Mouse (Mus musculus) hindbrain, embryonic 16.5 days (tissue): ENCODE results near the gene Cnnm1. TPM values are rescaled to one million over a fixed set of nuclear protein-coding genes. Genes with fewer than 3 reads are reported as not detected.
"Not testable (repeated sequence)": the region's sequence is repeated elsewhere in the genome, so short reads cannot be mapped to it uniquely, and the experiment has no call there.

Experiments used
- ATAC-seq: fragments of 200-750 bp; cut with Nextera tagmentation; 2 replicates; pipeline ENCODE4 v1.8.0; 2017; ENCODE audit warnings: moderate TSS enrichment, moderate library complexity
- H3K27ac ChIP-seq: fragments of 300-500 bp; sonication (generic); 2 replicates; pipeline ENCODE4 v1.5.1; 2014; ENCODE audit warnings: low read depth, mild to moderate bottlenecking, control low read depth, low read length, moderate library complexity
- H3K27me3 ChIP-seq: fragments of 300-500 bp; sonication (generic); replicated peaks from 2 replicates; pipeline ENCODE4 v1.6.1; 2014; ENCODE audit warnings: low read length; ENCODE audit not compliant: control insufficient read depth, insufficient read depth
- H3K36me3 ChIP-seq: fragments of 300-500 bp; sonication (generic); 2 replicates; pipeline ENCODE4 v1.6.1; 2014; ENCODE audit warnings: mild to moderate bottlenecking, low read length, moderate library complexity, mixed read lengths; ENCODE audit not compliant: control insufficient read depth, insufficient read depth
- H3K4me1 ChIP-seq: fragments of 300-500 bp; sonication (generic); 2 replicates; pipeline ENCODE4 v1.6.1; 2014; ENCODE audit warnings: low read depth, low read length; ENCODE audit not compliant: control insufficient read depth, insufficient read depth
- H3K4me2 ChIP-seq: fragments of 300-500 bp; sonication (generic); 2 replicates; pipeline ENCODE4 v1.6.1; 2014; ENCODE audit warnings: mild to moderate bottlenecking, low read length, control low read depth, moderate library complexity
- H3K4me3 ChIP-seq: fragments of 300-500 bp; sonication (generic); 2 replicates; pipeline ENCODE4 v1.5.1; 2014; ENCODE audit warnings: mild to moderate bottlenecking, low read length, control low read depth, moderate library complexity
- H3K9ac ChIP-seq: fragments of 300-500 bp; sonication (generic); 2 replicates; pipeline ENCODE4 v1.6.1; 2014; ENCODE audit warnings: low read depth, mild to moderate bottlenecking, control low read depth, low read length, moderate library complexity
- H3K9me3 ChIP-seq: fragments of 300-500 bp; sonication (generic); 2 replicates; pipeline ENCODE4 v1.6.1; 2014; ENCODE audit warnings: mild to moderate bottlenecking, low read length, moderate library complexity; ENCODE audit not compliant: control insufficient read depth
- WGBS: fragments of 180-500 bp; shearing (Covaris S2); extraction: QIAGEN DNeasy Blood & Tissue Kit; methylation state at CpG from one replicate; pipeline ENCODE4 v1.1.7; 2014; 5-methylcytosine and 5-hydroxymethylcytosine counted together
- polyA plus RNA-seq: library from polyadenylated mRNA; unstranded; fragments of >200 nt; fragmentation: Nextera tagmentation; extraction: Ambion mirVana; gene quantifications from 2 replicates; pipeline ENCODE4 v1.2.1, GENCODE M21; 2015

Gene Cnnm1
- polyA plus RNA-seq, 1 experiment from 2014 or later = 4.2 TPM

DNA sequence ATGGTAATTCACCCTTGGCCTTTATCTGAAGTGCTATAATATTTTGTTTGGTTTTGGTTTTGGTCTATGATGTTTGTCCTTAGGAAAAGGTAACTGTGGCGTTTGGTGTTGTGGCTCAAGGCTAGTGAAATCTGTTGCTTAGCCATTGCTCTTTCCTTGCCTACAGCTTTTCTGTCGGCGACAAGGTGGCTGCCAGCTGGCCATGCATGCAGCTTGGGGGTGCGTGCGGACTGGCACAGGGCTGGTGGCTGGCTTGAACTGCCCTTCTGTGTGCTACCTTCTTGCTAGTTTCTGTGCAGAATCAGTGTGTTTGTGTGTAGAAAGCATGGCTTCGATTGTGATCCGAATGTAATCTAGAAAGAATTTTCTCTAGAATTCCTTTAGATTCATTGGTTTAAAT is 32.5 kb downstream of the Cnnm1 start:
- no peak for ATAC-seq
- Histone ChIP-seq H3K27ac (no peak overlapping the region), H3K4me1 (no peaks in the 10 kb centered on the region), H3K36me3 (0 out of 2 replicates have a peak, but pooled peaks cover 2% of the 10 kb centered on the region), H3K9me3 (no peaks in the 10 kb centered on the region), H3K9ac (no peak overlapping the region), H3K4me2 (no peak overlapping the region), H3K4me3 (no peak overlapping the region), H3K27me3 (no peaks in the 10 kb centered on the region)
- 88% methylated on average over 7 of the region's 7 CpGs for WGBS

DNA sequence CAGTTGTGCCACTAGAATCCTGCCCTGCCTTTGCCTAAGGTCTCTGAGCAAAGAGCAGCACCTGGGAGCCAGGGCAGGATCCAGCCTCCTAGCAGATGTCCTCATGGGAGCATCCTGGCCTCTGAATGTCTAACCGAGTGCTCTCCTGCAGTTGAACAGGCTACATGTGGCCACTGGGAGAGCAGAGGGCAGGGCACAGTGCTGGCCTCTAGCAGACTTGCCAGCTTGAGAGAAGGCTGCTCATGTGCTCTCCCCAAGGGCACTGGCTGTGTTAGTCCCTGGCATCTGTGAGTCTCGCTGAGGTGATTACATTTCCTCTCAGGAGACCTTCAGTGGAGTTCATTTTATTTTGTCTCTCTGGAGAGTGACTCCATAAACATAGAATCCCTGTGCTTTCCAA is 35.4 kb downstream of the Cnnm1 start:
- no peaks in the 10 kb centered on the region for H3K36me3 ChIP-seq
- no peaks in the 10 kb centered on the region for H3K9me3 ChIP-seq
- H3K4me1 ChIP-seq = no peaks in the 10 kb centered on the region
- no peak overlapping the region for H3K4me2 ChIP-seq
- no peak overlapping the region for H3K4me3 ChIP-seq
- no peaks in the 10 kb centered on the region for H3K27me3 ChIP-seq
- no peak overlapping the region for H3K27ac ChIP-seq
- no peak for ATAC-seq
- H3K9ac ChIP-seq = no peak overlapping the region
- 56% methylated on average over 2 of the region's 2 CpGs for WGBS

DNA sequence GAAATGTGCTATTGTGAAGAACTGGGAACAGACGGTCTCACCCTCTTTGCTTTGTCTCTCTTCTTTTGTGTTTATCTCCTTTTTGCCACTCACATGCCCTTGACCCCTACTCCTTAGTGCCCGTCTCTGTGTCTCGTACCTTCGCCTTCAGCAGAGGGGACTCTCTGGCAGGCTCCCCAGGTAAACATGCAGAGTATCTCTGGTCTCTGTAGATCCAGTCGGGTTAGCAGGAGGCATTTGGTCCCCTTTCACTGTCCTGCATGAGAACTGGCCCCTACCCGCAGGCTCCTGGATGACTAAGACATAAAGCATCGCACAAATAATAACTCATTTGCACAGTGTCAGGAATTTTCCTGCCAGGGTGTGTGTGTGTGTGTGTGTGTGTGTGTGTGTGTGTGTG is 35.8 kb downstream of the Cnnm1 start:
- Histone ChIP-seq H3K27me3 (no peaks in the 10 kb centered on the region), H3K36me3 (no peaks in the 10 kb centered on the region), H3K4me2 (no peak overlapping the region), H3K27ac (no peak overlapping the region), H3K9ac (no peak overlapping the region), H3K4me1 (no peaks in the 10 kb centered on the region), H3K4me3 (no peak overlapping the region), H3K9me3 (no peaks in the 10 kb centered on the region)
- no peak for ATAC-seq
- 68% methylated on average over 7 of the region's 7 CpGs for WGBS

DNA sequence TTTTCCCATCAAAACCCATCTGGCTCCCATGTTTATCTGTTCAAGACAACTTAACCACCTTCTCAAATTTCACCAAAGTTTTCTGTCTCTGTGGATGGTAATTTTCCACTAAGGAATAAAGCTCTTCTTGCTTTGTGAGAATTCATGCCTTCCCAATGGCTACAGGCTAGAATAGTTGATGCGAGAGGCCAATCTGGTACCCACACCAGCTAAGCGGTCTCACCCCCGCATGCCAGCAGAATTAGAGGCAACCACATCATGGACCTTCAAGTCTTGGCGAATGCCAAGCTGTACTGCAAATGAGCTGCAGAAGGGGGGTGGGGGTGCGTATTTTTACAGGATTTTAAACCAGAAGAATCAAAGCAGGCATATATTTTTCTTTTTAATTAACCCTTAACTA is 37.2 kb downstream of the Cnnm1 start:
- no peaks in the 10 kb centered on the region for H3K9me3 ChIP-seq
- ATAC-seq = no peak
- H3K4me3 ChIP-seq = no peak overlapping the region
- no peak overlapping the region for H3K4me2 ChIP-seq
- no peaks in the 10 kb centered on the region for H3K27me3 ChIP-seq
- no peak overlapping the region for H3K27ac ChIP-seq
- no peaks in the 10 kb centered on the region for H3K4me1 ChIP-seq
- 86% methylated on average over 5 of the region's 5 CpGs for WGBS
- no peaks in the 10 kb centered on the region for H3K36me3 ChIP-seq
- no peak overlapping the region for H3K9ac ChIP-seq

DNA sequence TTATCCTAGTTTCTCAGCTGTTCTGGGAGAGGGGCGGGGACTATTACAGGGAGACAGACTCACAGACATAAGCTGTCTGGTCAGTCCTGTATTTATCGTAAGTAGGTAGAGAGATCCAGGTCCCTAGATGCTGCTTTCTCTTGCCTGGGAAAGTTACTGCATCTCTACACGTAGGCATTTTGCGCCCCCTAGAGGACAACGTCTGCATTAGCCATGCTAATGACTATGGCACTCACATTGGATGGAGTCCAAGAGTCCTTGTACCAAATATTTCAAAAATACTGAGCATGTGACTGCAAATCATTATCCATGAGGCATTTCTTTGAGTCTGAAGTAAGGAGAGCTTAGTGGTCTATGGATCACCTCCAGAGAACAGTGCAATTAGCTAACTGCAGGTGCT is 38.7 kb downstream of the Cnnm1 start:
- no peak overlapping the region for H3K9ac ChIP-seq
- H3K27me3 ChIP-seq = no peaks in the 10 kb centered on the region
- no peak overlapping the region for H3K4me3 ChIP-seq
- H3K9me3 ChIP-seq = no peaks in the 10 kb centered on the region
- no peaks in the 10 kb centered on the region for H3K4me1 ChIP-seq
- WGBS = 17% methylated on average over 5 of the region's 5 CpGs
- no peak overlapping the region for H3K27ac ChIP-seq
- no peak overlapping the region for H3K4me2 ChIP-seq
- no peaks in the 10 kb centered on the region for H3K36me3 ChIP-seq
- no peak for ATAC-seq

DNA sequence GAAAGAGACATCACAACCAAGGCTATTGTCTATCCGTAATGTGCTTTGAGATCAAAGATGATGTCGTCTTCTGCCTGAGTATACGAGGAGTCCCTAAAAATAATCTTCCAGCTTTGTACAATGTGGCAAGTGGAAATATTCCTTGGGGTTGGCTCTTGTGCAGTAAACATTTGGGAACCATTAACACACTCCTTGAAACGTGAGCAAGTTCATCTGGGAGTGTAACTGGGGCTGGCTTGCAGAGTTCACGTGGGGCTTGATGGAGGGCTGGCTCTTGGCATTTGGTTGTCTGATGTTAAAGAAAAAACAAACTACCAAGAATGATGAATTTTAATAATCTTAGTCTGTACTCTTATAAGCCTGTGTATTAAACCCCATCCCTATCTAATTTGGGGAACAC is 39.2 kb downstream of the Cnnm1 start:
- H3K9me3 ChIP-seq = no peaks in the 10 kb centered on the region
- no peak overlapping the region for H3K27ac ChIP-seq
- H3K4me3 ChIP-seq = no peak overlapping the region
- H3K4me1 ChIP-seq = no peaks in the 10 kb centered on the region
- 85% methylated on average over 5 of the region's 5 CpGs for WGBS
- no peak overlapping the region for H3K4me2 ChIP-seq
- H3K27me3 ChIP-seq = no peaks in the 10 kb centered on the region
- no peaks in the 10 kb centered on the region for H3K36me3 ChIP-seq
- H3K9ac ChIP-seq = no peak overlapping the region
- no peak for ATAC-seq

DNA sequence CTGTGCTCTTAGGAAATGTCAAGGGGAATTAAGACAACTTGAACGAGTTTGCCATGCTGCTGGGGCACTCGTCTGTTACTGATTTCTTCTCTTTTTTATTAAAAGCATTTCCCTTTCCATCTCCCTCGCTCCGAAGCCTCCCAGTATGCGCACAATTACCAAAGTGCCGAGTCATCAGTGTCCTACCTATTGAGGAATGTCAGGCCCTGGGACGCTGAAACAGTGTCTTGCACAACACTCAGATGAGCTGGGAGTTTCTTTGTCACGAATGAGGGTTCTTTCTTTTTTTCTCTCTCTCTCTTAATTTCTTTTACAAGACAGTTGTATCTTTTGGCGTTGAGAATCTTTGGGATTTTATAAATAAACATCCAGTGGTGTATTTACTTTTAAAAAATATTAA is 40.3 kb downstream of the Cnnm1 start:
- Histone ChIP-seq H3K4me3 (no peak overlapping the region), H3K27ac (no peak overlapping the region), H3K9ac (no peak overlapping the region), H3K4me1 (no peaks in the 10 kb centered on the region), H3K27me3 (no peaks in the 10 kb centered on the region), H3K36me3 (no peaks in the 10 kb centered on the region), H3K4me2 (no peak overlapping the region), H3K9me3 (no peaks in the 10 kb centered on the region)
- ATAC-seq = no peak
- 68% methylated on average over 9 of the region's 9 CpGs for WGBS

DNA sequence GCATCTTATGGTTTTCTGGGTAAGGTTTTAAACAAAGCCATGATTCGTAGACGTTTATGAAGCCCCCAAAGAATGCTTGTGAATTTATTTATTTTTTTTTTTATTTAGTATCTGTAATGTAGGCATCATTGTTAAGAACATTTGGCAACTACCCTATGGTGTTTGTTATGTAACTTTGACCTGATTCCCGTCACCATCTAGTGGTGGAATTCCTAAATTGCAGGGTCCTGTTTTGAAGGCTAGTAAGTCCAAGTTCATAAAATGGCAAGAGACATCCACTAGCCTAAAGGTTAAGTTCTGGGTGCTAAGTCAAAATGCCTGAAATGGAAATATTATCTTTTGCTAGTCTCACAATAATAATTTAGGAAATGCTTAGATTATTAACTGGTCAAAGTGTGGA is 47.2 kb downstream of the Cnnm1 start:
- Histone ChIP-seq H3K27ac (no peak overlapping the region), H3K4me3 (no peak overlapping the region), H3K4me1 (no peaks in the 10 kb centered on the region), H3K9ac (no peak overlapping the region), H3K36me3 (0 out of 2 replicates have a peak, but pooled peaks cover 1% of the 10 kb centered on the region), H3K27me3 (no peaks in the 10 kb centered on the region), H3K4me2 (no peak overlapping the region), H3K9me3 (no peaks in the 10 kb centered on the region)
- 36% methylated on average over 3 of the region's 3 CpGs for WGBS
- no peak for ATAC-seq

DNA sequence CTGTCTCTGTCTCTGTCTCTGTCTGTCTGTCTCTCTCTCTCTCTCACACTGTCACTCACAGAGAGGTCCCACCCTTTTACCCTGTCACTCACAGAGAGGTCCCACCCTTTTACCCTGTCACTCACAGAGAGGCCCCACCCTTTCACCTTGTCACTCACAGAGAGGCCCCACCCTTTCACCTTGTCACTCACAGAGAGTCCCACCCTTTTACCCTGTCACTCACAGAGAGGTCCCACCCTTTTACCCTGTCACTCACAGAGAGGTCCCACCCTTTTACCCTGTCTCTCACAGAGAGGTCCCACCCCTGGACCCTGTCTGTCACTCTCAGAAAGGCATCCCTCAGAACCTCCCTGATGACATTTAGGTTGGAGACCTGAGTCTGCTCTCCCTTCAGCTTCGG is 53.1 kb downstream of the Cnnm1 start:
- not testable (repeated sequence) for H3K4me1 ChIP-seq, H3K27ac ChIP-seq, H3K9ac ChIP-seq, H3K36me3 ChIP-seq, H3K27me3 ChIP-seq, ATAC-seq, H3K9me3 ChIP-seq, H3K4me2 ChIP-seq, H3K4me3 ChIP-seq
- 61% methylated on average over 1 of the region's 1 CpGs for WGBS

DNA sequence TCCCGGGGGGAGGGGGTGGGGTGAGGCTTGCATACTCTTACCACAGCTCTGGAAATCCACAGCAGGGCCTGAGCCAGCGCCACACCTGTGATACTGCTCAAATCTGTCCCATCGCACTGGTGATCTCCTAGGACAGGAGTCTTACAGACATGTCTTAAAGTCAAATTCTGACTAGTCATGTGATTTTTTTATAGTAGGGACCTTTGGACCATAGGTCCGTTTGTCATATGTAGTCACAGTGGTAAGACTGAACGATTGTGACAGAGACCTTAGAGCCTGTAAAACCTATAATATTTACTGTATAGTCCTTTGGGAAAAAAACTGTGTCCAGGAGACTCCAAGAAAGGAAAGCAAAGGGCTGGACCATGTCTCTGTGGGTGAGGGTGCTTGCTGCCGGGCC is 53.6 kb downstream of the Cnnm1 start:
- H3K27me3 ChIP-seq = peaks cover 4% of the 10 kb centered on the region; the same call in 1 of the 2 replicates
- H3K4me3 ChIP-seq = no peak overlapping the region
- H3K27ac ChIP-seq = no peak overlapping the region
- WGBS = 85% methylated on average over 6 of the region's 6 CpGs
- H3K4me2 ChIP-seq = no peak overlapping the region
- H3K4me1 ChIP-seq = no peaks in the 10 kb centered on the region; the same call in 1 of the 2 replicates
- no peaks in the 10 kb centered on the region for H3K9me3 ChIP-seq
- ATAC-seq = no peak
- H3K36me3 ChIP-seq = peaks cover 7% of the 10 kb centered on the region
- no peak overlapping the region for H3K9ac ChIP-seq
